Mouse (Mus musculus) neural tube, embryonic 13.5 days (tissue): ENCODE results near the gene Lhb. TPM values are rescaled to one million over a fixed set of nuclear protein-coding genes. Genes with fewer than 3 reads are reported as not detected.

Experiments used
- ATAC-seq: fragments of 200-750 bp; cut with Nextera tagmentation; 2 replicates; pipeline ENCODE4 v1.8.0; 2017; ENCODE audit warnings: low read depth, mild to moderate bottlenecking, moderate TSS enrichment, moderate library complexity
- H3K27ac ChIP-seq: fragments of 300-500 bp; sonication (generic); replicated peaks from 2 replicates; pipeline ENCODE4 v1.5.1; 2015; ENCODE audit warnings: moderate library complexity, mild to moderate bottlenecking, inconsistent platforms
- H3K27me3 ChIP-seq: fragments of 300-500 bp; sonication (generic); 2 replicates; pipeline ENCODE4 v1.6.1; 2015; ENCODE audit warnings: mild to moderate bottlenecking, inconsistent platforms
- H3K36me3 ChIP-seq: fragments of 300-500 bp; sonication (generic); 2 replicates; pipeline ENCODE4 v1.6.1; 2015; ENCODE audit warnings: mild to moderate bottlenecking, inconsistent platforms
- H3K4me1 ChIP-seq: fragments of 300-500 bp; sonication (generic); replicated peaks from 2 replicates; pipeline ENCODE4 v1.6.1; 2015; ENCODE audit warnings: inconsistent platforms
- H3K4me2 ChIP-seq: fragments of 300-500 bp; sonication (generic); 2 replicates; pipeline ENCODE4 v1.6.1; 2015; ENCODE audit warnings: inconsistent platforms, mild to moderate bottlenecking, moderate library complexity
- H3K4me3 ChIP-seq: fragments of 300-500 bp; sonication (generic); 2 replicates; pipeline ENCODE4 v1.5.1; 2015; ENCODE audit warnings: mild to moderate bottlenecking, inconsistent platforms
- H3K9ac ChIP-seq: fragments of 300-500 bp; sonication (generic); 2 replicates; pipeline ENCODE4 v1.6.1; 2015; ENCODE audit warnings: moderate library complexity, mild to moderate bottlenecking, inconsistent platforms
- H3K9me3 ChIP-seq: fragments of 300-500 bp; sonication (generic); 2 replicates; pipeline ENCODE4 v1.6.1; 2016; ENCODE audit warnings: inconsistent platforms
- WGBS: fragments of 180-500 bp; shearing (Covaris S2); methylation state at CpG from one replicate; pipeline ENCODE4 v1.1.7; 2015; 5-methylcytosine and 5-hydroxymethylcytosine counted together
- polyA plus RNA-seq: library from polyadenylated mRNA; unstranded; fragments of >200 nt; fragmentation: Nextera tagmentation; extraction: Ambion mirVana; gene quantifications from 2 replicates; pipeline ENCODE4 v1.2.1, GENCODE M21; 2015

Lhb gene
- polyA plus RNA-seq, 1 experiment from 2014 or later, result not detected

- Histone ChIP-seq H3K27ac (no peak overlapping the region), H3K4me1 (peaks cover 13% of the 10 kb centered on the region), H3K4me2 (no peak overlapping the region), H3K4me3 (no peak overlapping the region), H3K9ac (no peak overlapping the region), H3K9me3 (no peaks in the 10 kb centered on the region), H3K36me3 (peaks cover 3% of the 10 kb centered on the region; the same call in 1 of the 2 replicates), H3K27me3 (peaks cover 100% of the 10 kb centered on the region)
- ATAC-seq, result no peak
- 12% methylated on average over 37 of the region's 37 CpGs for WGBS
Measured at GRCm38 (mm10) chr7:45415636-45416035, 5.0 kb upstream of the Lhb start.

- ATAC-seq, result no peak
- Histone ChIP-seq H3K9me3 (no peaks in the 10 kb centered on the region), H3K27me3 (peaks cover 92% of the 10 kb centered on the region), H3K27ac (no peak overlapping the region), H3K36me3 (peaks cover 27% of the 10 kb centered on the region), H3K4me1 (peaks cover 13% of the 10 kb centered on the region), H3K4me2 (no peak overlapping the region), H3K4me3 (no peak overlapping the region), H3K9ac (no peak overlapping the region)
- WGBS, result 12% methylated on average over 13 of the region's 13 CpGs
Measured at GRCm38 (mm10) chr7:45417962-45418492, 2.6 kb upstream of the Lhb start.

- H3K27ac ChIP-seq, result no peak overlapping the region
- no peak for ATAC-seq
- no peak overlapping the region for H3K4me2 ChIP-seq
- H3K9ac ChIP-seq, result no peak overlapping the region
- H3K36me3 ChIP-seq, result peaks cover 47% of the 10 kb centered on the region
- no peaks in the 10 kb centered on the region for H3K4me1 ChIP-seq
- no peak overlapping the region for H3K4me3 ChIP-seq
- 11% methylated on average over 27 of the region's 27 CpGs for WGBS
- H3K9me3 ChIP-seq, result no peaks in the 10 kb centered on the region
- peaks cover 72% of the 10 kb centered on the region for H3K27me3 ChIP-seq
Measured at GRCm38 (mm10) chr7:45419859-45420614, 583 bp upstream of the Lhb start.

GRCm38 (mm10) chr7:45421194-45421593 lies 574 bp downstream of the Lhb start:
- H3K27ac ChIP-seq, result no peak overlapping the region
- no peak overlapping the region for H3K4me2 ChIP-seq
- no peaks in the 10 kb centered on the region for H3K9me3 ChIP-seq
- ATAC-seq, result no peak
- peaks cover 60% of the 10 kb centered on the region for H3K27me3 ChIP-seq
- no peaks in the 10 kb centered on the region for H3K4me1 ChIP-seq
- peaks cover 58% of the 10 kb centered on the region for H3K36me3 ChIP-seq
- H3K4me3 ChIP-seq, result no peak overlapping the region
- WGBS, result 89% methylated on average over 14 of the region's 14 CpGs
- H3K9ac ChIP-seq, result no peak overlapping the region

DNA sequence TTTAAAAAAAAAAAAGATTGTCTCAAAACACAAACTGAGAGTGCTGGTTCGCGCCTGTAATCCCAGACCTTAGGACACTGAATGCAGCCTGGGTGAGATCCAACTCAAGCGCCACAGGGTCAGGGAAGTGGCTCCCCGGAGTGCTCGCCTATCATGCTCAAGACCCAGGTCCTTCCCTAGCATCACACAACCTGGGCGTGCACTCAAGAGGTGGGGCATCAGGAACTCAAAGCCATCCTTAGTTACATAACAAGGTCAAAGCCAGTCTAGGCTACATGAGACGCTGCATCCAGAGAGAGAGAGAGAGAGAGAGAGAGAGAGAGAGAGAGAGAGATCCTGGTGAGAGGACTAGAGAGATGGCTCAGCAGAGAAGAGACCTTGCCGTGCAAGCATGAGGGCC lies 5.9 kb downstream of the Lhb start:
- Histone ChIP-seq H3K27me3 (peaks cover 7% of the 10 kb centered on the region), H3K27ac (no peak overlapping the region), H3K9me3 (no peaks in the 10 kb centered on the region), H3K9ac (no peak overlapping the region), H3K4me1 (no peaks in the 10 kb centered on the region), H3K4me3 (no peak overlapping the region), H3K36me3 (peaks cover 99% of the 10 kb centered on the region), H3K4me2 (no peak overlapping the region)
- no peak for ATAC-seq
- 94% methylated on average over 8 of the region's 8 CpGs for WGBS

GRCm38 (mm10) chr7:45433835-45434202 lies 13.2 kb downstream of the Lhb start:
- 2% methylated on average over 7 of the region's 7 CpGs for WGBS
- ATAC-seq, result peak; percentile 2
- Histone ChIP-seq H3K27me3 (no peaks in the 10 kb centered on the region), H3K9me3 (no peaks in the 10 kb centered on the region), H3K36me3 (peaks cover 34% of the 10 kb centered on the region), H3K9ac (peak overlapping the region; percentile 88), H3K4me3 (peak overlapping the region; percentile 79), H3K4me2 (peak overlapping the region; percentile 99), H3K27ac (peak overlapping the region; percentile 90), H3K4me1 (peaks cover 51% of the 10 kb centered on the region)

- H3K27me3 ChIP-seq, result no peaks in the 10 kb centered on the region
- ATAC-seq, result peak; percentile 97
- H3K4me3 ChIP-seq, result peak within 1 kb of the TSS; percentile 79
- under 1% methylated on average over 45 of the region's 45 CpGs for WGBS
- peak within 1 kb of the TSS; percentile 90 for H3K27ac ChIP-seq
- H3K4me2 ChIP-seq, result peak within 1 kb of the TSS; percentile 99
- peaks cover 29% of the 10 kb centered on the region for H3K36me3 ChIP-seq
- peak within 1 kb of the TSS; percentile 88 for H3K9ac ChIP-seq
- H3K9me3 ChIP-seq, result no peaks in the 10 kb centered on the region
- peaks cover 51% of the 10 kb centered on the region for H3K4me1 ChIP-seq
Measured at GRCm38 (mm10) chr7:45434203-45435015, 13.8 kb downstream of the Lhb start, which contains the start of gene Gys1. Gene Gys1, plus strand, starts transcription at chr7:45434844.

- Histone ChIP-seq H3K9me3 (no peaks in the 10 kb centered on the region), H3K4me3 (peak overlapping the region; percentile 79), H3K4me2 (peak overlapping the region; percentile 99), H3K27ac (peak overlapping the region; percentile 68), H3K27me3 (no peaks in the 10 kb centered on the region), H3K9ac (peak overlapping the region; percentile 86), H3K36me3 (peaks cover 27% of the 10 kb centered on the region), H3K4me1 (peaks cover 51% of the 10 kb centered on the region)
- 5% methylated on average over 16 of the region's 16 CpGs for WGBS
- peak; percentile 33 for ATAC-seq
Measured at GRCm38 (mm10) chr7:45435038-45435437, 14.4 kb downstream of the Lhb start.

DNA sequence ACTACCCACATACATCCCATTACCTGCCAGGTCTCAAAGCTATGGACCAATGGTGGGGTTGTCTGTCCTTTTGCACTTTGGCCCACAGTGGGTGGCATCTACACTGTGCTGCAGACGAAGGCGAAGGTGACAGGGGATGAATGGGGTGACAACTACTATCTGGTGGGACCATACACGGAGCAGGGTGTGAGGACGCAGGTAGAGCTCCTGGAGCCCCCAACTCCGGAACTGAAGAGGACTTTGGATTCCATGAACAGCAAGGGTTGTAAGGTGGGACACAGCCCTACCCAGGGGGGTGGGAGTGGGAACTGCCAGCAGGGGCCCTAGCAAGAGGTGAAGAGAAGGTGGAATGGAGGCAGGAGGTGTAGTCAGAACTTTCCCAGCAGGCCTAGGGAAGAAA lies 15.8 kb downstream of the Lhb start:
- Histone ChIP-seq H3K36me3 (peaks cover 22% of the 10 kb centered on the region), H3K27ac (no peak overlapping the region), H3K27me3 (no peaks in the 10 kb centered on the region), H3K4me3 (no peak overlapping the region), H3K9ac (no peak overlapping the region), H3K4me1 (peaks cover 51% of the 10 kb centered on the region), H3K4me2 (0 out of 2 replicates have a peak overlapping the region, but pooled peaks have one; percentile 99), H3K9me3 (no peaks in the 10 kb centered on the region)
- ATAC-seq, result no peak
- WGBS, result 89% methylated on average over 5 of the region's 5 CpGs

- Histone ChIP-seq H3K9ac (no peak overlapping the region), H3K27me3 (no peaks in the 10 kb centered on the region), H3K4me2 (no peak overlapping the region), H3K9me3 (no peaks in the 10 kb centered on the region), H3K4me3 (no peak overlapping the region), H3K4me1 (peaks cover 50% of the 10 kb centered on the region), H3K27ac (no peak overlapping the region), H3K36me3 (peaks cover 21% of the 10 kb centered on the region)
- WGBS, result 29% methylated on average over 6 of the region's 6 CpGs
- ATAC-seq, result no peak
Measured at GRCm38 (mm10) chr7:45437046-45437445, 16.4 kb downstream of the Lhb start.

GRCm38 (mm10) chr7:45437521-45438276 lies 17.1 kb downstream of the Lhb start, which contains the start of gene Ruvbl2:
Gene Ruvbl2, minus strand, starts transcription at chr7:45438096.
- H3K36me3 ChIP-seq, result peaks cover 23% of the 10 kb centered on the region
- 21% methylated on average over 19 of the region's 19 CpGs for WGBS
- H3K9ac ChIP-seq, result peak within 1 kb of the TSS; percentile 41; the same call in 1 of the 2 replicates
- no peak within 1 kb of the TSS for H3K4me3 ChIP-seq
- H3K27me3 ChIP-seq, result no peaks in the 10 kb centered on the region
- H3K4me1 ChIP-seq, result peaks cover 44% of the 10 kb centered on the region
- 0 out of 2 replicates have a peak within 1 kb of the TSS, but pooled peaks have one; percentile 13 for H3K4me2 ChIP-seq
- no peak for ATAC-seq
- no peak within 1 kb of the TSS for H3K27ac ChIP-seq
- no peaks in the 10 kb centered on the region for H3K9me3 ChIP-seq
